Mouse (Mus musculus): ENCODE data around the gene Bdh2.

Bdh2 gene

DNA sequence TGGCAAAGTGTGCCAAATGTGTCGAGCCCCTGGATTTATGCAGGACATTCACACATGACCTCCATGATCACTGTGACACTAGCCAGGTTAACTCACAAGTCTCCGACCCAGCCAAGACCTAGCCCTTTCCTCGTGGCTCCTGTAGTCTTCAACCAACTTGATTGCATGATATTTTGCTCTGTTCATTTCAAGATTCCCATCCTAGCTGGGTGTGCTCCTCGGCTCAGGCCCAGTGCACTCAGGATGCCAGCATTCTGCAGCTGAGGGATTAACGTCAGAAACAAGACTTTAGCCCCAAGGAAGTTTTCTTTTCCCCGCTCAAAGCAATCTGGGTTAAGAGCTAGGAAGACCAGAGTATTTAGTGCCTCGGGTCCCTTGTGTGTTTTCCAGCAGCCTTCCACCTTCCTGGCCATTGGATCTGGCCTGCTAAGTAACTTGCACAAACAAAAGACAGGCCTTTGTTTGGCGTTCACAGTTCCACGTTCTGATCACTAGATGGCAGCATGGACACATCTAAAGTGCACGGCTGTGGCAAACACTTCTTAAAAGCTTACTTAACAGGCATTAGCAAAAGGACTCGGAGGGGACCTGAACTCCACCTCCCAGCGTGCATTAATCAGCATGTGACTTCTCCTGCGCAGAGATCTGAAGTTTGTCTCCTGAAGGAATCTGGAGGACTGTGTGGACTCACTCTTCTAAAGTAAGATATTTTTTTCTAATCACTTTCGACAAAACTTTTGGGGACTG, at the start of gene Bdh2:
TSS of gene Bdh2 (plus strand) at position 553 of the 747 bp plus-strand sequence.
- DNase-seq (ENCODE audit: low spot score in 2 of 2): peak in 1 of 2 experiments; percentile 52

DNA sequence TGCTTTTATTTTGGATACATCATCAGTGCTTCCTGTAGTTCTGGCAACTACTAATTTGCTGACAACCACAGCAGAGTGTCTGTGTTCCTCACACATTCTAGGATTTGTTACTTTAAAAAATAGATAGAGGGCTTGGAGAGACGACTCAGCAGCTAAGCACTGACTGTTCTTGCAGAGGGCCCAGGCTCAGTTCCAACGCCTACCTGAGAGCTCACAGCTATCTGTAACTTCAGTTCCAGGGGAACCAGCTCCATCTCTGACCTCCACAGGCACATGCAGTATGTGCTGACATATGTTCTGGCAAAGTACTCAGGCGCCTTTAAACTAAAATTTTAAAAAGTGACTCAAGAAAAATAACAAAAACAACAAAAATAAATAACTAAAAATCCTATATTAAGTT, 49.0 kb upstream of the Bdh2 start:
- no peak for DNase-seq (ENCODE audit: low spot score in 2 of 2)

DNA sequence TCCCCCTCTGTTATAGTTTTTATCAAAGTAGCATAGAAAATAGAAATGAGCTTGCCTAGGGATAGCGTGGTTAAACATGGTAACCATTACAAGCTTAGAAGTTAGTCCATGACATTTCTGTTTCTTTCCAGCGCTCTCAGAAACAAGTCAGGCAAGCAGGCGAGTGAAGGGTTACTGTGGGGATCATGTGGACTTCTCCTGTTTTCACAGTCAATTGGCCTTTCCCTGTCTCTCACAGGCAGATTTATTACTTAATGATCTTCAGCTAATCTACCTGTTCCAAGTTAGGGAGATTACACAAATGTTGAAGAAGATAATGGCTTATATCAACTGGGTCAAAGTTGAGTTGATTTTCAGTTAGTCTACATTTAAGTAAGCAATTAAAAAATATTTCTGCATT, 48.6 kb upstream of the Bdh2 start:
- no peak for DNase-seq (ENCODE audit: low spot score in 2 of 2)

DNA sequence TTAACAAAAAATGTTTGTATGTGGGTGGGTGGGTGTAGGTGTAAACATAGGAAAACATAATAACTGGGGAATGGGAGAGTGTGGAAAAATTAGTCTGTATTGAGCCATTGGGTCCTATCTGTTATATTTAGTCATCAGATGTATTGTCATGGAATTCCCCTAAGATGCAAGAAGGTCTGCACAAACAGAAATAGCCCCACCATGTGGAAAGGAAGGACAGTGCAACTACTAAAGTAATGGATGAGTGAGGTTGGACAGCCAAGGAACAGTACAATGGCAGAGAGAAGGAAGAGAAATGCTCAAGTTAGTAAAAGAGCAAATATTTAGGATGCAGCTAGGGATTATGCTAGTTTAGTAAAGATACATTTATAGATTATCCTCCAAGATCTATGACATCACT, 35.3 kb upstream of the Bdh2 start:
- no peak for DNase-seq (ENCODE audit: low spot score in 2 of 2)

DNA sequence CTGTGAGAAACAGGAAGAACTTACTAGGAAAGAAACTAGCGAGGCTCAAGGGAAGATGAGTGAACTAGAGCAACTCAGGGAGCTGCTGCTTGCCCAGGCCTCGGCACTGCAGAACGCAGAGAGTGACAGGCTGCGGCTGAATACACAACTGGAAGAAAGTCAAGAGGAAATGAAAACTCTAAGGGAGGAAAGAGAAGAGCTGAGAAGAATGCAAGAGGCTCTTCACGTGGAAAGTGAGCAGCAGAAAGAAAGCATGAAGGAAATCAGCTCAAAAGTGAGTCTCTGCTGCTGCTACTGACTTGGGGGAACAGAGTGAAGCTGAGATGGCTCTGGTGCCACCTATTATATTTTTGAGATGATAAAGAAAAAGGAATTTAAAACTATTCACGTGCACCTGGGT, 34.2 kb upstream of the Bdh2 start:
- no peak for DNase-seq (ENCODE audit: low spot score in 2 of 2)

DNA sequence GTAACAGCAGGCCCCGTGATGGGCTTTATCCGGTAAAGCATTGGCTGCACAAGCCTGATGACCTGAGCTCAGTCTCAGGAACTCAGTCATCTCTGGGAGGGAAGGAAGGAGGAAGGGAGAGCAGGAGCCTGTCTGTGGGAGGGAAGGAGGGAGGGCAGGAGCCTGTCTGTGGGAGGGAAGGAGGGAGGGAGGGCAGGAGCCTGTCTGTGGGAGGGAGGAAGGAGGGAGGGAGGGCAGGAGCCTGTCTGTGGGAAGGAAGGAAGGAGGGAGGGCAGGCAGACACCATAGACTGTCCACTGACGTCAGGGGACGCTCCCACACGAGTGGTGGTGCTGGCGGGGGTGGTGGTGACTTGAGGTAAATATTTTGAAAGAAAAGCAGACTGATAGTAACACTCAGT, 31.9 kb upstream of the Bdh2 start:
- DNase-seq (ENCODE audit: low spot score in 2 of 2): no peak

DNA sequence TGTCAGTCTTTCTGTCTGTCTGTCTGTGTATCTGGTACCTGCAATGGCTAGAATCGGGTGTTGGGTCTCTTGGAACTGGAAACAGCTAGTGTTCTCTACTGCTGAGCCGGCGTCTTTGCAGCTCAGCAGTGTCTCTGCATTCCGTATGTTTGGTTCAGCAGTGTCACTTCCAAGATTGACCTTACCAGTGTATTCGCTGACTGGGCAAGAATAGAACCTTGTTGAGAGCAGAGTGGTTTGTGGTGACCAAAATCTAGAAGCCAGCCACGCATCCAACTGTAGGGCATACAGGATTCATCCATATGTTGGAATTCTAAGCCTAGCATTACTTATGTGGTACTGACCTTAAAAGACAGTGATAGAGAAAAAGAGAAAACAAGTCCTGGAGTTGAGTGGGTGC, 29.2 kb upstream of the Bdh2 start:
- DNase-seq (ENCODE audit: low spot score in 2 of 2): no peak

DNA sequence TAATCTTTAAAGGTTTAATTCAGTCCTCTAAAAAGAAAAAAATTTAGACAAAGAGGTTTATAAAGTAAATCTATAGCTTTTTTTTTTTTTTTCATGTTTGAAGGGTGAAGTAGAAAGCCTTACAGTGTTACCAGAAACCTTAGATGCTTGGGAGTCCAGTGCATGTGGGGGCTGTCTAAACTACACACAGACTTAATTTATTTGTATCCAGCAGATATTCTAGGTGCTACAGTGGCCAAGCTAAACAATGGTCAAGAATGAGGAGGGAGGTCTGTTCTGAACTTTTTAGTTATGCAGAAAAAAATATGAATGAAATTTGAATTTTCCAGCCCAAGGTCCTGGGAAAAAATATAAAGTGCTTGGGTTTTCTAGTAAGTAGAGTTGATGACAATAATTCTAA, 26.2 kb upstream of the Bdh2 start:
- DNase-seq (ENCODE audit: low spot score in 2 of 2): no peak

DNA sequence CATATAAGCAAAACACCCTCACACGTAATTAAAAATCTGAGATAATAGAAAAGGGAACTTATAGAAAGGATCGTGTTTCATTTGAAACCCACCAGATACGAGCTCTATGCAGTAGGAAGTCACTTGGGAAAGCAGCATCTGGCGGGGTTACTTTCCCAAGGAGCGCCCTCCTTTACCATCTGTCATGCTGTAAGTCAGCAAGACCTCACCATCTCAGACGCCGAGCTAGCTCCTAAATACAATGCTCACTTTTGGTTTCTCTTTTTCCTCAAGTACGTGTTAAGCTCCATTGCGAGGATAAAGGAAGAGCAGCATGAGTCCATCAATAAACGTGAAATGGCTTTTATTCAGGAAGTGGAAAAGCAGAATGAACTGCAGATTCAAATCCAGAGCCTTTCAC, 22.1 kb upstream of the Bdh2 start:
- DNase-seq (ENCODE audit: low spot score in 2 of 2): no peak

DNA sequence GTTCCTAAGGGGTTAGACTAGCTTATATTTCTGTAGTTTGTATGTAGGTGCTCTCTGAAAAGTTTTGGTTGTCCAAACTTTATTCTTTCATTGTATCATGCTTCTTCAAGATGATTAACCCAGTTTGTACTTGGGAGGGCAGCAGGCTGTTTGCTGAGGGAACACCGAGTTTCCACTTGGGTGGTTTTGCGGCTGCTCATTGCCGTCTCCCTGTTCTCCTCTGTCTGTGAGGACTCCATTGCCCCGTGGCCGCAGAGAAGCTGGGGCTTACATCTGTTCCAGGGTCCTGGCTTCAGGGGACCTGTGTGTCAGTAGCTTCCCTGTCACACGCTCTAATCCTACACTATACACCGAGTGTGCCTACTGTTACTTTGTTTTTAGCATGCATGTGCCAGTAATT, 20.8 kb upstream of the Bdh2 start:
- DNase-seq (ENCODE audit: low spot score in 2 of 2): no peak

DNA sequence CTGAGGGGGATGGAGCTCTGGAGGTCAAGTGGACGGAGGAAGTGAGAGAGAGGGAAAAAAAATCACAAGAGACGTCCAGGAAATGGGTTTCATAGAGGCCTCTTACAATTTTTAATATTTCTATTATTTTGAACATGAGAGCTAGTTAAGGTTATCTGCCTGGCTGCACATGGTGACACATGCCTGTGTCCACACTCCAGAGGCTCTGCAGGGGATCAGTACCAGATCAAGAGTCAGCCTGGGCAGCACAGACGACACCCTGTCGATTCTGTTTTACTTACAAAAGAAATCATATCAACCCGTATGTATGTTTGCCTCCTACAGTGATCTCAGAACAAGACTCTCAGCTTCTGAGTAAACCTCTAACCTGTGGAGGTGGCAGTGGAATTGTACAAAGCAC, 12.4 kb upstream of the Bdh2 start:
- no peak for DNase-seq (ENCODE audit: low spot score in 2 of 2)

DNA sequence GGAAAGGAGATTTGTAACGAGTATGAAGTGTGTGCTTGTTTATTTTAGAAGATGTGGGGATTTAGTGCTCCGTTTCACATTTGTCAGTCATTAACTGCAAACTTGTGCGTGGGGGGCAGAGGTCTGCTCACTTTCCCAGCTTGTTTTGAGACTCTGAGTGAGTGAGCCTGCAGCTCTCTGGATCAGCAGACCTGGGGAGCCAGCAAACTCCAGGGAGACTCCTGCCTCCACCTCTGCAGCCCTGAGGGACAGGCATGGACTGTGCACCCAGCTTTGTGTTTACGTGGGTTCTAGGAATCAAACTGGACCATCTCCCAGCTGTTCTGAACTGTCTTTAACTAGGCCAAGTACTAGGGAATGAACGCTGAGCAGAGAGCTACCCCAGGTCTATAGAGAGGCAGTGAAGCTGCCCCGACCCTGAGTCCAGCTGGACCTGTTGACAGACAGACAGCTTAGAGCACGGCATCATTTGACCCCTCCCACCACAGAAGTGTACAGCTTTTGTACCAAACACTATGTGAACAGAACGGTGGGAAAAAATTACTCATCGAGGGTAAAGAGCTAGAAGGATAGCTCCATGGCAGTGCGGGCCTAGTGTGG, 11.5 kb upstream of the Bdh2 start:
- no peak for DNase-seq (ENCODE audit: low spot score in 2 of 2)

DNA sequence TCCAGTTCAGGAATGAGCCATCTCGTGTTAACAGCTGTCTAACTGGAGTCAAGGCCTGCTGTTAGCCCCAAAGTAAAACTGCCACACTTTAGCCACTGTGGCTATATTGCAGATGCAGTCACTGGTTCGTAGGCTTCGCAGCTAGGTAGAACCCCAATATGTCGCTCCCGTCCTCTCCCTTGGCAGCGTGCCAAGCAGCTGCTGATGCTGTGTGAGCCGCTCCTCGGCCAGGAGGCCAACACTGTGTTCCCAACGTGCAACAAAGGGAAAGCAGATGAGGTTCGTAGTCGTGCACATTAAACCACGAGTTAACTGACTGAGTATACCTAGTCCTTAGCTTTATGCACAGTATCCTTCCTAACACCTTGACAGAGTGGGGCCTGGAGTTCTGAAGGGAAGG, 8.4 kb upstream of the Bdh2 start:
- no peak for DNase-seq (ENCODE audit: low spot score in 2 of 2)

DNA sequence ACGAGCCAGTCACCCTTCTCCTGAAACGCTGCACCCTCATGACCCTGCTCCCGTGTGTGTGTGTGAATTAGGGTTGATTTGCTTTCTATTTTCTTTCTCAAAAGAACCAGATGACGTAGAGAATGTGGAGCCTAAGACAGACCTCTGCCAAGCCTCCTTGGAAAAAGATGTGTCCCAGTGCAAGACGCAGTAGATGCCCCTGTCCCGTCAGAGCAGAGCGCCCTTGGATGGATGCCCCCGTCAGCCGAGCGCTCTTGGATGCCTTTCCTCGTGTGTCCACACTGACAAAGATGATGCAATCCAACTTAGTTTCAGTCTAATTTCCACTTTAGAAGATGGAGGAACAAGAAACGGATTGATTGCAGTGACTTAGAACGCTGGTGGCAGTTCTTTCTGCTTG, 8.0 kb upstream of the Bdh2 start:
- no peak for DNase-seq (ENCODE audit: low spot score in 2 of 2)

DNA sequence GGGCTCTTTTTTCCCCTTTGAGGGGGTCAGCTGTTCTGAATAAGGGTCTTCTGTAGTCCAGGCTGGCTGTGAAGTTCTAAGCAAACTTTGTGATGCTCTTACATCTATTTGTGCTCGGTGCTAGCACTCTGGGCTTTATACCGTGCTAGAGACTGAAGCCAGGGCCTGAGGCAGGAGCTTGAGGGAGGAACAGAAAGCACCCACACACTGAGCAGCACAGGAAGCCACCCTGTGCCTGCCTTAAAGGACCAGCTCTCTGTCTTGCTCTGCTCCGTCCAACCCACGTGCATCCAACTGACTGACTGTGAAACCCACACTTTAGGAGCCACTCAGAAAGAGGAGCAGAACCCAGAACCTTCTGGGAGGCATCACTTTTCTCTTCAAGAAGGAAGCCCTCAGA, 861 bp upstream of the Bdh2 start:
- DNase-seq (ENCODE audit: low spot score in 2 of 2): no peak

DNA sequence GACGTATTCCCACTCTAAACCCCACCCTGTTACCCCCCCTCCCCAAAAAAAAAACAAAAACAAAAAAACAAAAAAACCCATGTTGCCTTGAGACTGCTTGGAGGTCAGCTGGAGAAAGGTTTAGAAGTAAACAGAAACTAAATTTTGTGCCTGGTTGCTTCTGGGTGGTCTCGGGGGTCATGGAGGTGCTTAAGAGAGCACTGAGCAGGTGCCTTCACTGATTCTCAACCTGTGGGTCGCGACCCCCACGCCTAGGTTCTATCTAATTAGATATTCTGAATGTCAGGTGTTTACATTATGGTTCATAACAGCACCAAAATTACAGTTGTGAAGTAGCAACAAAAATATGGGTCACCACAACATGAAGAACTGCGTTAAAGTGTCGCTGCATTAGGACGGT, 680 bp downstream of the Bdh2 start:
- DNase-seq (ENCODE audit: low spot score in 2 of 2): no peak

DNA sequence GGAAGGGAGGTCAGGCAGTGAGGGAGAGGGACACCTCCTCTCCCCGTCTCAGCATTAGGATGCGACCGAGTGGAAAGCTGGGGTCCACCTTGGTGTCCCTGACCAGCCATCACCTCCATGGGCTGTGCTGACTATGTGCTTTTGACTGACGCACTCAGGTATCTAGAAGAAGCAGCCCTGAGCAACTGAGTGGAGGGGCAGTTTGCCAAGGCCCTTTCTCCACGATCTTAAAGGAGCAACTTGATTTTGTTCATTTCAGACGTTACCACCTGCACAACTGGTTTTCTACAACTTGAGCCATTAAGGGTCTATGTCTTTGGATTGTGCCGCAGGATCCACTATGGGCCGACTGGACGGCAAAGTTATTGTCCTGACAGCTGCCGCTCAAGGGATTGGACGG, 4.2 kb downstream of the Bdh2 start:
- DNase-seq (ENCODE audit: low spot score in 2 of 2): no peak

DNA sequence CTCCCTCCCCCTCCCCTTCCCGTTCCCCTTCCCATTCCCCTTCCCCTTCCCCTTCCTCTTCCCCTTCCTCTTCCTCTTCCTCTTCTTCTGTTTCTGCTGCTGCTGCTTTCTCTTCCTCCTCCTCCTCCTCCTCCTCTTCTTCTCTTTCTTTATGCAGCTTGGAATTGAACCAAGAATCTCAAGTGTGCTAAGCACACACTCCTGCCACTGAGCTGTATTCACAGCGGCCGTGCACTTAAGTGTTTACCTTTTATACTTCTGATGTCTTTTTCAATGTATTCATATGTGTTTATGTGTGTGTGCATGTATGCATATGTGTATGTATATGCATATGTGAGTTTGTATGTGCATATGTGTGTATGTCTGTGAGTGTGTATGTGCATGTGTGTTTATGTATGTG, 4.8 kb downstream of the Bdh2 start:
- no peak for DNase-seq (ENCODE audit: low spot score in 2 of 2)

DNA sequence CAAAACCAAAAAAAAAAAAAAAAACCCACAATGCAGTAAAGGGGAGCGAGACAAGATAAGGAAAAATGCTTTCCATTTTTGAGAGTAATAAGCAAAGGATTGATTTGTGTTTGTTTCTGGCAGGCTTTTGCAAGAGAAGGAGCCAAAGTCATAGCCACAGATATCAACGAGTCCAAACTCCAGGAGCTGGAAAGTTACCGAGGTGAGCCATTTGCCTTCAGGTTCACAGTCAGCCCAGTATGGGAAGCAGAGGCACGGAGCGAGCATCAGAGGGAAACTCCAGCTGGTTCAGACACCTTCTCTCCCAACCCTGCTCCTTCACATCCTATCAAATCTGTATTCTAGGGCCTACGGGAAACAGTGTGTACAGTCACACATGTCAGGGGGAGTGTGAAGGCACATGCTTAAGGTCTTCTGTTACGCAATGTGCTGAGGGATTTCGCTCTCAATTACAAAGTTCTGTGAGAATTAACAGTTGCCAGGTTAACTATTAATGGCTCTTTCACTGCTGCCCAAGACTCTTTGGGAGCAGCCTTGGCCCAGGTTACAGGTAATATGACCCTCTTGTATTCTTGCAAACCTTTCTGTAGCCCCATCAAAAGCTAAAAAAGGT, 7.2 kb downstream of the Bdh2 start:
- DNase-seq (ENCODE audit: low spot score in 2 of 2): no peak

DNA sequence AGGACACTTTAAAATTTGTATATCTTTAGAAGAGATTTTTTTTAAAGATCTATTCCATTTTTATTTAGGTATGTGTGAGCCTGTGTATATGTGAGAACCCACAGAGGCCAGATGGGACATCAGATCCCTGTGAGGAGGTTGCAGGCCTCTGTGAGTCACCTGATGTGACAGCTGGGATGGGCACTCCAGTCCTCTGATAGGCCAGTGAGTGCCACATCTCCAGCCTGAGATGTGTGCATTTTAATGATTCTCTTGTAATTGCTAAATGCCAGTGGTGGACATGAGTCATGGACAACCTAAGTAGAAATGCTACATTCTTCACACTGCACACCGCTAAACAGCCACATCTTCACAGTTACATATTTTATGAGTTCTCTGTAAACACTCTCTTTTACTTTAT, 8.1 kb downstream of the Bdh2 start:
- DNase-seq (ENCODE audit: low spot score in 2 of 2): no peak

DNA sequence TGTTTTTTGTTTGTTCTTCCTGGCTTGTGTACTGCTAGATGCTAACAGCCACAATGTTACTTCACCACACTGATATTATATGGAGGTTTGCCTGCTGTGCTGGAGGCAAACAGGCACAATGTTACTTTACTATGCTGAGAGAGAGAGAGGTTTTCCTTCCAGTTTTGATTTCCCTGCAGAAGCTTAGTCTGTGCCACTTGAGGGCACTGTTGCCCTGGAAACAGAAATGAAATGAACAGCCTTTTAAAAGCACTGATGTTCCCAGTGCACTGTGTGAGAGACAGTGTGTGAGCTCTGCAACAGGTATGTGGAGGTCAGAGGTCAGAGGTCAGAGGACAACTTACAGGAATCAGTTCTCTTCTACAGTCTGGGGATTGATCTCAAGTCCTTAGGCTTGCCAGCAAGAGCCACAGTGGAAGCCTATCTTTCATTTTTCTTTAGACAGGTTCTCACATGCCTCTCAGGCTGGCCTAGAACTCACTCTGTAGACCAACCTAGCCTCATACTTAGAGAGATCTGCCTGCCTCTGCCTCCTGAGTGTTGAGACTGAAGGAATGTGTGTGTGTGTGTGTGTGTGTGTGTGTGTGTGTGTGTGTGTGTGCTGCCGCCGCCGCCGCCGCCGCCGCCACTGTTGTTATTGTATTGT, 9.4 kb downstream of the Bdh2 start:
- peak in 1 of 2 experiments; percentile 11 for DNase-seq (ENCODE audit: low spot score in 2 of 2)

DNA sequence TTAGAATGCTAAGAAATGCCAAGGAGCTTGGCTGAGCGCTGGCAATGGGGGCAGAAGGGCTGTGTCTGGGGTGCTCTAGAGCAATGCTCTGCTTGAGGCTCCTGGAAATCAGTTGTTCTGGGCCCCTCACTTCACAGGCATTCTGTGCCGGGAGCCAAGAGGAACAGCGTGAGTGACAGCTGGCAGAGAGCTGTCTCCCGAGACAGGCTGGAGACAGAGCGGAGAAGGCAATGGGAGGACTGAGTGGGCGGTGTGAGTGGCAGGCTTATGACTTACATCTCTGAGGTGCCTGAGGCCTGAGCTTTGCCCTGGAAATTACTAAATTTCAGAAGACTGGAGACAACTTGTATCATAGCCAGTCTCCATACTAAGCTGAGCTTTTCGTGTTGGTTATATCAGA, 12.7 kb downstream of the Bdh2 start:
- no peak for DNase-seq (ENCODE audit: low spot score in 2 of 2)

DNA sequence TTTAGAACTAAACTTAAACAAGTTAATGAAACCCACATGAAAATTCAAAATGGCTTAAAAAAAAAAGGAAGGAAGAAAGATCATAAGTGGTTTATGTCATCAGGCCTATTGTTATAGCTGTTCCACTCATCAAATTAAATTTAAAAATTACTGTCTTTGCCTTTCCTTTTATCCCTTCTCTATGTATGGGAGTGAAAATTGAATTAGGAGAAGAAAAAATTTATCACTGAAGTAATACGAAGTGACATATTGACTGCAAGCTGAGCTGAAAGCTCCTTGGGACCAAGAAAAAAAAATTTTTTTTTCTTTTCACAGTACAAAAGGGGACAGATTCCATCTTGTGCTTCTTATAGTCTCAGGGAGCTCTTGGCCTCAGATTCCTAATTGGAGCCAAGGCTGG, 14.5 kb downstream of the Bdh2 start:
- no peak for DNase-seq (ENCODE audit: low spot score in 2 of 2)
